Mouse (Mus musculus): ENCODE results near the gene Adpgk.

GRCm38 (mm10) chr9:59311284-59311670, 19.9 kb downstream of the Adpgk start:
- TF ChIP-seq CTCF (IDR thresholded peaks at IDR 0.05) (no peak), EP300 (IDR thresholded peaks at IDR 0.05) (no peak)

All from lung, postnatal 0 days (tissue).